Mouse (Mus musculus) gastrocnemius, postnatal 14 days (tissue): ENCODE data around the gene Usp3. TPM values are rescaled to one million over a fixed set of nuclear protein-coding genes. Genes with fewer than 3 reads are reported as not detected.
A peak's percentile ranks its signal among the peaks of the same experiment; 100 is the strongest.

ENCODE experiments used
- DNase-seq: peaks from one replicate; pipeline ENCODE4 v3.0.0; 2021; ENCODE audit warnings: mixed read lengths
- intact Hi-C: fragments of 180-260 bp; cut with DNase I; formaldehyde crosslinking; loops from one replicate; pipeline ENCODE4 v1.15.1; 2025; ENCODE audit warnings: low total_unique reads
- total RNA-seq, 2 experiments: library from RNA; stranded (reverse); gene quantifications; 2 replicates each; pipeline ENCODE4 v1.2.3; 2021

Usp3 gene
- total RNA-seq, 2 experiments from 2014 or later: 18.4 to 18.9 TPM

GRCm38 (mm10) chr9:66605876-66606750 lies 13.2 kb upstream of the Usp3 start:
- intact Hi-C loops: no loop called here
- DNase-seq: no peak

- intact Hi-C loops: no loop called here
- DNase-seq: no peak
Measured at GRCm38 (mm10) chr9:66604349-66605206, 11.6 kb upstream of the Usp3 start.

GRCm38 (mm10) chr9:66603907-66604306 lies 11.0 kb upstream of the Usp3 start:
- DNase-seq: no peak
- intact Hi-C loops: no loop called here

- intact Hi-C loops: no loop called here
- DNase-seq: no peak
Measured at GRCm38 (mm10) chr9:66601006-66601405, 8.1 kb upstream of the Usp3 start.

- no peak for DNase-seq
- intact Hi-C loops: no loop called here
Measured at GRCm38 (mm10) chr9:66600551-66600950, 7.6 kb upstream of the Usp3 start.

- intact Hi-C loops: no loop called here
Measured at GRCm38 (mm10) chr9:66599577-66599976, 6.6 kb upstream of the Usp3 start.

GRCm38 (mm10) chr9:66598636-66599035 lies 5.7 kb upstream of the Usp3 start:
- intact Hi-C loops: no loop called here
- no peak for DNase-seq

More at GRCm38 (mm10) chr9:66599577-66599976, 6.6 kb upstream of the Usp3 start:
- DNase-seq: peak; percentile 35

- intact Hi-C loops: no loop called here
- DNase-seq: no peak
Measured at GRCm38 (mm10) chr9:66597480-66598215, 4.7 kb upstream of the Usp3 start.

GRCm38 (mm10) chr9:66597076-66597475 lies 4.1 kb upstream of the Usp3 start:
- no peak for DNase-seq
- intact Hi-C loops: no loop called here

- DNase-seq: no peak
- intact Hi-C loops: no loop called here
Measured at GRCm38 (mm10) chr9:66595722-66596675, 3.1 kb upstream of the Usp3 start.

- intact Hi-C loops: no loop called here
- DNase-seq: no peak
Measured at GRCm38 (mm10) chr9:66594061-66594460, 1.1 kb upstream of the Usp3 start.

- intact Hi-C loops: no loop called here
- no peak for DNase-seq
Measured at GRCm38 (mm10) chr9:66593613-66593969, 649 bp upstream of the Usp3 start.

- intact Hi-C loops: no loop called here
- DNase-seq: peak; percentile 49
Measured at GRCm38 (mm10) chr9:66591851-66592645, 894 bp downstream of the Usp3 start.

- intact Hi-C loops: no loop called here
Measured at GRCm38 (mm10) chr9:66590051-66590450, 2.9 kb downstream of the Usp3 start.

GRCm38 (mm10) chr9:66587016-66587415 lies 5.9 kb downstream of the Usp3 start:
- DNase-seq: no peak
- intact Hi-C loops: no loop called here

More at GRCm38 (mm10) chr9:66590051-66590450, 2.9 kb downstream of the Usp3 start:
- DNase-seq: no peak

GRCm38 (mm10) chr9:66586533-66586932 lies 6.4 kb downstream of the Usp3 start:
- DNase-seq: no peak
- intact Hi-C loops: no loop called here

- DNase-seq: no peak
- intact Hi-C loops: no loop called here
Measured at GRCm38 (mm10) chr9:66585191-66585590, 7.8 kb downstream of the Usp3 start.

GRCm38 (mm10) chr9:66584176-66584575 lies 8.8 kb downstream of the Usp3 start:
- intact Hi-C loops: no loop called here
- no peak for DNase-seq
